Mouse (Mus musculus) layer of hippocampus, adult 2 months (tissue): ENCODE data around the gene Npm1. TPM values are rescaled to one million over a fixed set of nuclear protein-coding genes. Genes with fewer than 3 reads are reported as not detected.

Experiments used
- DNase-seq, 2 experiments: peaks; one replicate each; pipeline ENCODE4 v3.0.0; 2022; ENCODE audit warnings: low spot score in 2 of 2
- H3K27ac ChIP-seq: fragments of 200-600 bp; 2 replicates; pipeline ENCODE4 v1.8.1; 2022
- H3K4me3 ChIP-seq: fragments of 200-600 bp; 2 replicates; pipeline ENCODE4 v1.8.1; 2022; ENCODE audit warnings: mild to moderate bottlenecking
- CTCF ChIP-seq: fragments of 200-600 bp; conservative IDR thresholded peaks from 2 replicates; pipeline ENCODE4 v1.8.1; 2022; ENCODE audit warnings: antibody characterized with exemption, mild to moderate bottlenecking, moderate library complexity
- total RNA-seq, 2 experiments: library from RNA; stranded (reverse); gene quantifications; 2 replicates each; pipeline ENCODE4 v1.2.3; 2021

Npm1 gene
- total RNA-seq, 2 experiments from 2014 or later: 183 to 184 TPM

DNA sequence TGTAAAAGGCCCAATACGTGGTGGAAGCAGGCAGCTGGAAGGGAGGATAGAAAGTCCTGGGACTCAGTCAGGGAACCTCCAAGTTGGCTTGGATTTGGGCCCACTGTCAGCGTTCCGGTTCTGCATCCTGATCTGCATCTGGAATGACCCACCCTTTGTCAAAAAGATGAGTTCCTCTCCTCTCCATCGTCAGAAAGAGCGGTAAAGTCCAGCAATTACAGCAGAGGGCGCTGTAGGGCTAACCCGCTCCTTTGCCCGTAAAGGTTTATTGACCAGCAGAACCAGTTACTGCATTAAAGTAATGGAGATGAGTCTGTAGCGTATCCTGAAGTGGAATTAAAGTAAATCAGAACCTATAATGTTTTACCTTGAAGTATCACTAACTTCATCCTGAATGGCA lies 7.5 kb upstream of the Npm1 start:
- DNase-seq: peak; percentile 20 to 65
- peak; percentile 85 for TF ChIP-seq CTCF
- Histone ChIP-seq H3K4me3 (no peak overlapping the region), H3K27ac (no peak overlapping the region)

- peak; percentile 38 to 52 for DNase-seq
- Histone ChIP-seq H3K27ac (peak overlapping the region; percentile 93), H3K4me3 (peak overlapping the region; percentile 85)
- no peak for TF ChIP-seq CTCF
Observed at GRCm38 (mm10) chr11:33162211-33162997, 602 bp downstream of the Npm1 start.

DNA sequence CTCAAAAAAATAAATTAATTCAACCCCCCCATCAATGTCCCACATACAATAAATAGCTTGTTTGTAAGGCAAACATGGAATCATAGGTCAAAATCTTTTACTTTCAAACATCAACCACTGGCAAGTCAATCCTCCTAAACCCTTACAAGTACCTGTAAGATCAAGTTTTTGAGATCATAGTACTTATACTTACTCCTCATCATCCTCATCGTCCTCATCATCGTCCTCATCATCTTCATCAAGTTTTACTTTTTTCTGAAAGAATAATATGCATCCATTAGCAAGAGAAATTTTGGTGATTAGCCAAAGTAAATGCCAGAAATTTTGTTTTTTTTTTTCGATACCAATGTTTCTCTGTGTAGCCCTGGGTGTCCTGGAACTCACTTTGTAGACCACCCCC lies 3.3 kb downstream of the Npm1 start:
- Histone ChIP-seq H3K4me3 (no peak overlapping the region), H3K27ac (no peak overlapping the region)
- no peak for DNase-seq
- TF ChIP-seq CTCF: no peak

DNA sequence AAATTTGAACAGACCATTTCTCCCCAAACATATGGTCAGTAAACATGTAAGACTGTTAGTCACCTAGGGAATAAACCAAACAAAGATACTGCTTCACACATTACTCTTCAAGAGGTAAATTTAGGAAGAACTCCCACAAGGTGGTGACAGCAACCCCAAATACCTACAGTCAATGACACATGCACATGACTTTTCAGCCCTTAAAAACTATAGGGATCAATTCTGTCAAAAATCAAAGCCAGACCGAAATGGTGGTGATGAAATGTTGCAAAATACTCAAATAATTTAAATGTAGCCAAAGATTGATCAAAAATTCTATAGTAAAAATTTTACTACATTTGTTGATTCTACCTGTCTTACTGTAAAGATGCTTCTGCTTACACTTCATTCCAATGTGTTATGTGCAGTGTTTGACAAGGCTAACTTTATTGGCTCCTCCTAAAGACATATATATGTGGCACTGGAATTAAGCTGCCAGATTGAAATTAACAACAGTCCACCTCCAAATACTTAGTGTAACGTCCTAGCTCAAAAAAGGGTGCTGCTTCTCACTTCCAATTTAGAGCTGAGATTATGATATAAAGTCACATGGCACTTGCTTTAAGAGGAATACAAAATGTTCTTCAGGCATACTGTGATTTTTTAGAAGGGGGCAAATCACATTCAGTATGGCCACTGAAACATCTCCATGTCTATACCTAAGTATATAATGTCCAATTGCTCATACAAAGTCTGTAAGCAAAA lies 5.4 kb downstream of the Npm1 start:
- DNase-seq: no peak
- no peak for TF ChIP-seq CTCF
- Histone ChIP-seq H3K4me3 (no peak overlapping the region), H3K27ac (no peak overlapping the region)

- DNase-seq: no peak
- H3K27ac ChIP-seq: no peak overlapping the region
- no peak overlapping the region for H3K4me3 ChIP-seq
- no peak for TF ChIP-seq CTCF
Observed at GRCm38 (mm10) chr11:33156436-33157015, 6.5 kb downstream of the Npm1 start.

DNA sequence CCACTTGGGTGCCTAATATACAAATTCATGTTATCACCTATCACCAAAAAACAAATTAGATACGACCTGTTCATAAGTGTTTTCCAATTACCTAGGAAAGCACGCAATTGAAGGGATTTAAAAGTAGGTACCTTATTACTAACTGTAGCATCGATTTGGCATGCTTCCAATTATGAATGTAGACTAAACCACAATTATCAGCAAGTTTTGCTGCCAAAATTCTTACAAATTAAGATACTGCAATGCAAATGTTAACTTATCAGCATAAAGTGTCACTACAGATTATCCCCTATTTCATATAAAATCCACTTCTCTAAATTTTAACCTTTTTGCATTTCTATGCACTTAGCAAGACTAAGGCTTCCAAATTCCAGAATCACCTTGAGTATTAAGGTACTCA lies 8.5 kb downstream of the Npm1 start:
- no peak for TF ChIP-seq CTCF
- no peak overlapping the region for H3K4me3 ChIP-seq
- no peak for DNase-seq
- no peak overlapping the region for H3K27ac ChIP-seq

GRCm38 (mm10) chr11:33152997-33153396 lies 10.0 kb downstream of the Npm1 start:
- H3K4me3 ChIP-seq: no peak overlapping the region
- DNase-seq: no peak
- TF ChIP-seq CTCF: no peak
- H3K27ac ChIP-seq: no peak overlapping the region

- TF ChIP-seq CTCF: no peak
- no peak overlapping the region for H3K27ac ChIP-seq
- H3K4me3 ChIP-seq: no peak overlapping the region
- no peak for DNase-seq
Observed at GRCm38 (mm10) chr11:33151780-33152145, 11.2 kb downstream of the Npm1 start.

DNA sequence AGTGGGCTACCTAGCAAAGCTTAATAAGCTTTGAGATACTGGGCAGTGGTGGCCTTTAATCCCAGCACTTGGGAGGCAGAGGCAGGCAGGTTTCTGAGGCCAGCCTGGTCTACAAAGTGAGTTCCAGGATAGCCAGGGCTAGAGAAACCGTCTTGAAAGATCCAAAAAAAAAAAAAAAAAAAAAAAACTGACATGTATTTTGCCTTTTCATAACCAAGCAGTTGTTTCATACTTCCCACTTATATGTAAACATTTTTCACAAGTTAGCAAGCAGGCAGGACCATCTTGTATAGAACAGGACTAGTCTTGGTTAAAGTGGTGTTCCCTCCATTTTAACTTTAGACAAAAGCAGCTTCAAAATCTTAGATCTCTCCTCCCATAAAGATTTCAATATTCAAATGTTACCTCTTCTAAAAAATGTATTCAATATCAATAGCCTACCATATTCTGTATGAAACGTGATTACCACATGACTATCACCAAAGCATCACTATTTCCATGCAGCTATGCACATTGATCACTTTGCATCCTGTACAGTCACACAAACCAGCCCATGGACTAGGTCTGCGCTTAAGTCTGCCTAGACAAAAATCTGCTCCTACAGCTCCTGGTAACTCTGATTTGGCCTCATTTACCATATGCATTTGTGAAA lies 11.8 kb downstream of the Npm1 start:
- H3K27ac ChIP-seq: no peak overlapping the region
- no peak for TF ChIP-seq CTCF
- no peak for DNase-seq
- no peak overlapping the region for H3K4me3 ChIP-seq

DNA sequence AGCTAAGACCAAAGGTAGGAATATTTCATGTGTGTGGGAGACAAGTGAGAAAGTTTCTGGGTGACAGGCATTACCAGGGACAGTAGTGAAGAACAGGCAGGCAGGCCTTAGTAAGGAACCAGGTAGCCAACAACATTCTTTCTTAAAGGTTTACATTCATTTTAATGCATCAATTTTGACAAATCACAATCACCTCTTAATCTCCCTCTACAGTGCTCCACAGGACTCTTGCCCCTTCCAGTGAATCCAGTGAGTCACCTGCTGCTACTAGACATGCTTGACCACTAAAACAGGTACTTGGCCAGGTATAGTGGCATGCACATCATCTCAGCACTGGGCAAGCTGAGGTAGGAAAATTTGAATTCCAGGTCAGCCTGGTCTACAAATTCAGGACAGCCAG lies 12.6 kb downstream of the Npm1 start:
- Histone ChIP-seq H3K27ac (no peak overlapping the region), H3K4me3 (no peak overlapping the region)
- TF ChIP-seq CTCF: no peak
- DNase-seq: no peak

DNA sequence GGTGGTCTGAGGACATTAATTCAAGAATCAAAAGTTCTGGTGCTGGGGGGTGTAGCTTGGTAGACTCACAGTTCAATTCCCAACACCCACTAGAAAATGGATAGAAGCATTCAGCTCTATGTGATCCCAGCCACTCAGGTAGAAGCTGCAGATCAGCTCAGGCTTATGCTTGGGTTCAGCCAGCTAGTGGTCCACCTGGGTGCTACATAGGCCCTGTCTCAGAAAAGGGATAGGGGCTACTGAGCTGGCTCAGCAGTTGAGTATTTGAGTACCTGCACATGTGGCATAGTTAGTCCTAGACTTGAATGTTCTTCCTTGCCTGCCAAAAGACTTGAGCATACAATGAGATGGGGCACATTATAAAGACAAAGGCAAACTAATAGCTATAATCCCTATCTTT lies 13.6 kb downstream of the Npm1 start:
- Histone ChIP-seq H3K4me3 (no peak overlapping the region), H3K27ac (no peak overlapping the region)
- no peak for TF ChIP-seq CTCF
- DNase-seq: no peak

GRCm38 (mm10) chr11:33149088-33149436 lies 13.9 kb downstream of the Npm1 start:
- Histone ChIP-seq H3K27ac (no peak overlapping the region), H3K4me3 (no peak overlapping the region)
- no peak for TF ChIP-seq CTCF
- DNase-seq: no peak
